Mouse (Mus musculus) CD4-positive helper T cell, adult 2 months (primary cell): ENCODE data around the gene Dtx1.

ENCODE experiments used
- DNase-seq: peaks from one replicate; pipeline ENCODE4 v3.0.0-alpha.2; 2012; ENCODE audit warnings: low read depth, missing footprints, low spot score

The Dtx1 gene

GRCm38 (mm10) chr5:120711827-120712226, at the start of gene Dtx1:
Gene Dtx1 (minus strand): TSS chr5:120711927.
- no peak for DNase-seq

- no peak for DNase-seq
Measured at GRCm38 (mm10) chr5:120754215-120754614, 42.5 kb upstream of the Dtx1 start.

- DNase-seq = no peak
Measured at GRCm38 (mm10) chr5:120752786-120753185, 41.1 kb upstream of the Dtx1 start.

DNA sequence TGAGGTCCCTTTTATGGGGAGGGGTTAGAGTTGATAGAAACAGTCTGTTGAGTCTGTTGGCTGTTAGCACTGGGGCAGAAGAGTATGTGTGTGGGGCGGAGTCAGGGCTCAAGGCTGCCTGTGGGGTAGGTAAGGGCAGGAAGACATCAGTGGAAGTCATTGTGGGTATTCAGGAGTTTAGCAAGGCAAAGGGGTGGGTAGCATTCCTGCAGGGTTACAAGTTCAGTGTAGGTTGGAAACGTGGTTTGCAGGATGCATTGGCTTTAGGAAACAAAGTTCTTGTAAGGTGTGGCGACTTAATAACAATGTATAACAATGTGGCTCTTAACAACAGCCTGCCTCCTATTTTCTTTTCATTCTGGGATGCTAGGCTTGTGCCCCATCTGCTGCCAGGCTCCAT, 39.5 kb upstream of the Dtx1 start:
- DNase-seq = no peak

DNA sequence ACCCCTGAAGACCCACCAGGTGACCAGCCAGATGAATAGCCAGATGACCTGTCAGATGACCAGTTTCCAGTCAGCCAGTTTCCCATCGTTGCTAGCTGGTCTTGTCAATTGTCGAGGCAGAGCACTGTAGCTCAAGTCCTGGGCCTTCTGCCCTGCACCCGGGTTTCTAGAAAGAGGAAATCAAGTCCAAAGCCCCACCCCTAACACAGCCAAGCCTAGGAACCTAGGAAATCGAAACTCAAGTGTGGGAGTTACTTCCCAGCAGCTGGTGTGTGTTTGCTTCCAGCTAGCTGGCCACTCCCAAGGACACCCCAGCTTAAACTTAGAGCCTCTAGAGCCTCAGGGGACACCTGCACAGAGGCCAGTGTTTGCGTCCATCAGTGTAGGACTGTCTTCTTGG, 38.0 kb upstream of the Dtx1 start, which contains the start of gene Oas2:
TSS of gene Oas2 (minus strand) at position 166 of the 400 bp plus-strand sequence.
- DNase-seq = peak; percentile 26

DNA sequence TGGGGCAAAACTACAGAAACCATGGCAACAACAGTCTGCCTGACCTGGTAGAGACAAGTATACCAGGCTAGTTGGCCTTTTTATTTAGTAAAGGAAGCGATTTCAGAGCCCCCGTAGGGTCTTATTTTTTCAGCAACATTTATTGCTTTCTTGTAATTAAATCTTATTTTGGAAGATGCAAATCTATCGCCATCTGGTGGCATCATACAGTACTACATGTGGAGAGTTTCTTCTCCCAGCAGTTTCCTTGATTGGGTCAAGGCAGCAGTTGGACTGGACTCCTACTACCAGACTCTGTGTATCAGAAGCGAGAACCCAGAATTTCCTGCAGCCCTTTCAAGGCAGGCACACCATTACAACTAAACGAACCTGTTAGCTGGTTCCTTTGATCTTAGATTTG, 34.7 kb upstream of the Dtx1 start:
- DNase-seq = peak; percentile 64

DNA sequence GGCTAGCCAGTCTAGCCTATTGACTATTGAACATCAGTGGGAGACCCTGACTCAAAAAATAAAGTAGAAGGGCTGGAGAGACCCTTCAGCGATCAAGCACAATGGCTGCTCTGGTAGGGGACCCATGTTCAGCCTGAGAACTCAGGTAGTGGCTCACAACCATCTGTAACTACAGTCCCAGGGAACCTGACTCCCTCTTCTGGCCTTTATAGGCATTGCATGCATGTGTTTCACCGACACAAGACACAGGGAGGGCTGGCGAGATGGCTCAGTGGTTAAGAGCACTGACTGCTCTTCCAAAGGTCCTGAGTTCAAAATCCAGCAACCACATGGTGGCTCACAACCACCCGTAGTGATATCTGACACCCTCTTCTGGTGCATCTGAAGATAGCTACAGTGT, 30.4 kb upstream of the Dtx1 start:
- peak; percentile 75 for DNase-seq

DNA sequence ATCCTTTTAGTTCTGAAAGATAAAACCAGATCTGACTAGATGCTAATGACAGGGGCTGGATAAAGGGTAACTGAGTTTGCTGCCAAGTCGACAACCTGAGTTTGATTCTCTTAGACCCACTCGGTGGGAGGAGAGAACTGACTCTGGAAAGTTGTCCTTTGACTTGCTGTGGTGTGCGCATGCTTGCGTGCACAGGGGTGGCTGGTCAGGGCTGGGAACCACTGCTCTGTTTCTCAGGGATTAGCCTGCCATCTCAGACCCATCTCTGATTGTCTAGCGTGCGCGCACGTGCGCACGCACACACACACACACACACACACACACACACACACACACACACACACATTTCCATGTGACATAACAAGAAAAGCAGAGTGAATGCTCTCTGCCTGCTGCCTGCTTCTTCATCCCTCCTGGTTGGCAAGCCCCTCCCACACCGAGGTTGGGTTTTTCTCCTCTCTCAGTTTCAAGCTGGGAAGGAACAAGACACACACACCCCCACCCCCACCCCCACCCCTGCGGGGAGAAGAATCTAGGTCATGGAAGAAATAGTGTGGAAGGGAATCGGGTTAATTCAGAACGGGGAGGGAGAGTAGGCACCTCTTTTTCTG, 22.8 kb upstream of the Dtx1 start:
- no peak for DNase-seq

DNA sequence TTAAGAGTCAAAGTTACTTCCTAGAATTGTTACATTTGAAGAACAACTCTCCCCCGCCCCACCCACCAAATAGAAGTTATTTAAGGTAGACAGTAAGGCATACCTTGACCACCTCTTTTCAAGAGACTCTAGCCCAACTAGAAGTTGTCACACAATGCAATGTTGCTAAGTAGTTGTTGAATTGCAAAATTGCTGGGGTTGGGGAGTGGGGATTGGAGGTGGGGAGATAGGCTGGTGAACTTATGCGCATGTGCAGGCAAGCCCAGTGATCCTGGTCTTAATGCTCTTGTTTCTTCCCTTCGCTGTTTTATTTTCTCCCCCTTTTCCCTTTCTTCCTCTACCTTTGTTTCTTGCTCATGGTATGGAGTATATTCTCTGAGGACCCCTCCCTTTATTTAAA, 22.0 kb upstream of the Dtx1 start:
- DNase-seq = no peak

- DNase-seq = no peak
Measured at GRCm38 (mm10) chr5:120732740-120733139, 21.0 kb upstream of the Dtx1 start.

GRCm38 (mm10) chr5:120729319-120729718, 17.6 kb upstream of the Dtx1 start:
- DNase-seq = no peak

DNA sequence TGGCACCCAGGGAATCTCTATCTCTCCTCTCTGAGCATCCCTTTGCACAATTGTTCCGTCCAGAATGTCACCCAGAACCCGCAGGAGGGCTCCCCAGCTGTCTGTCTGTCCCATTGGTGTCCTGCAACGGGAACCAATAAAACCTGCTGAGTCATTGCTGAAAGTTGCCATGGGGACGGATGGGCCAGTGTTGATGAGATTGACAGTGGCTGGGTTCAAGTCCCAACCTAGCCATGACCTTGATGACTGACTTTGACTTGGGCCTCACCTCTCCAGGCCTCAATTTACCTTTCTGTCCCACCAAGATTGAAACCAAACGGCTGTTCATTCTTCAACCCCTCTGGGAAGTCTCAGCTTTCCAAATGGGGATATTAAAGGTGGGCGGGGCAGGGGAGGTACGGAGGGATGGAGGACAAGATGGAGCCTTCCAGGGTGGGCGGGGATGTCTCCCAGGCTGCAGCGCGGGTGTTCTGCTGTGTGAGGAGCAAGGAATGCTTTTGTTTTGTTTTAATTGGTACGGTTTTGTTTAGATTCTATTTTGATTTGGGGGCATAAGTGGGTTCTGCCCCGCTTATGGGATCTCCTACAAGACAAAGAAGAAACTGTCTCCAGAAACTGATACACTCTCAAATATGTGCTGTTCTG, 14.2 kb upstream of the Dtx1 start:
- no peak for DNase-seq

DNA sequence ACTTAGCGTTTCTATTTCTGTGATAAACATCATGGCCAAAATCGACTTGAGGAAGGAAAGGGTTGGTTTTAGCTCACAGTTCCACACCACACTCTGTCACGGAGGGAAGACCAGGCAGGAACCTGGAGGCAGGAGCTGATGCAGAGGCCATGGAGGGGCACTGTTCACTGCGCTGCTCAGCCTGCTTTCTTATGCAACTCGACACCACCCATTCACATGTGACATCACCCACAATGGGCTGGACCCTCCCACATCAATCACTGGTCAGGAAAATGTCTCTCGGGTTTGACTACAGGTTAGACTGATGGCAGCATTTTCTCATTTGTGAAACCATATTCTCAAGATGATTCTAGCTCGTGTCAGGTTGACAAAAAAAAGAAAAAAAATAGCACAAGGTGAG, 9.3 kb upstream of the Dtx1 start:
- DNase-seq = no peak

GRCm38 (mm10) chr5:120718600-120719378, 7.1 kb upstream of the Dtx1 start:
- DNase-seq = no peak

DNA sequence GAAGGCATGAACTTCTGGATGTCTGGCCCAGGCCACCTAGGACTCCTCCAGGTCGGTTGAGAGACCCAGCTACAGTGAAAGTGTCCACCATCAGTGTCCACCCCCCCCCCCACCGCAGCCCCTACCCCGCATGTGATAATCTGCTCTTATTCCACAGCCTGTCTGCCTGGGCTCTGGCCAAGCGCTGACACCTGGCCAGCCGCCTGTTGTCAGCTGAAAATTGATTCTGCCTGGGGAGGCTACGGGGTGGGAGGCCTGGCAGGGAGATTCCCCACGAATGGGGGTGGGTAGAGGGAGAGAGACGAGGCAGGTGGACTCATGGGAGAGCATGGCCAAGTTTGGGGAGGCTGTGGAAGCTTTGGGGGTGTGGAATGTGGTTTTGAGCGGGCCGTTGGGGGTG, 5.4 kb upstream of the Dtx1 start:
- DNase-seq = no peak

- peak; percentile 87 for DNase-seq
Measured at GRCm38 (mm10) chr5:120714314-120714713, 2.6 kb upstream of the Dtx1 start.

DNA sequence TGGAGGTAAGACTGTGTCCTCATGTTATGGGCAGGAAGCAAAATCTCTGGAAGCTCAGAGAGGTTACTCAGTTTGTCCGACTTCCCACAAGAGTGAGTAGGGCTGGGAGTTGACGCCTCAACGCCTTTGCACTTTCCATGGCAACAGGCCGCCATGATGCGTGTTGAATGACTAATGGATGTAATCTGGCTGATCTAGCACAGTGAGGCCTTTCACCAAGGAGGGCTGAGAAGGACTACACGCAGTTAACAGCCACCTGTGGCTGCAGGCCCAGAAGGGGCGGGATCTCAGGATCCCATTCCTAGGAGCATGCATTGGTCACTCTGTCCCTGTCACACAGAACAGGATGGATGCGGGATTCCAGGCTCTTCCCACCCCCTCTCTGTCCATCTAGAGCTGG, 994 bp upstream of the Dtx1 start:
- no peak for DNase-seq

DNA sequence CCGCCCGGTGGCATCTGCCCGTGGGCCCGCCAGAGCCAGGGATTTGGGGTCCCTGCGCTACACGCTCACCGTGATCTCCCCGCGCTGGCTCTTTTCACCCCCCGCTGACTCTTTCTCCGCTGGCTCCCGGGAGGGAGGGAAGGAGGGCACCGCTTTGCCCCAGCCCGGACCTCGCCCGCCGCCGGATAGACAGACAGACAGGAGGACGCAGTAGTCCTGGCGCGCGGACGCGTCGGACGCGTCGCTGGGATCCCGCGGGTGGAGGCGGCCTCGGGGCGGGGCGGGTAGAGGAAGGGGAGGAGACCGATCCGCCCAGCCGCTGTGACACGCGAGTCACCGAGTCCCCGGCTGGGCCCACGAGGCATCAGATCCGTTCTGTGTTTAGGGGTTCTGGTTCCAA, 311 bp downstream of the Dtx1 start:
- DNase-seq = peak; percentile 89

DNA sequence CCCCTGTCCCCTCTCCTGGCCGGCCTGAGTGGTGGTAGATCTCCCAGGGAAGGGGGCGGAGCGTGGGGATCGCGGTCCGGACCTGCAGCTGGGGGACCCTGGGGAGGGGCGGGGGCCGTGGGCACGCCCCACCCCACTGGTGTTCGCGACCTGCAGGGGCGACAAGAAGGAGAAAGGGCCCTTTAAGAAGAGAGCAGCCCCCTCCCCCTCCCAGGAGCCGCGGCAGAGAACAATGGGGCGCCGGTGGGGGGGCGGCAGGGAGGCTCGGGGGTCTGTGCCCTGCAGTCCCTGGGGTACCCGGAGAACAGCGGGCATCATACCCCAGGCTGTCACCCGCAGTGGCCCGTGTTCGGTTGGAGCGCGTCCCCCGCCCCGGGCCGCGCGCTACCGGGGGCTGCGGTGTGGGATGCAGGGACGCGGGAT, 890 bp downstream of the Dtx1 start:
- no peak for DNase-seq

- no peak for DNase-seq
Measured at GRCm38 (mm10) chr5:120710161-120710825, 1.4 kb downstream of the Dtx1 start.

- no peak for DNase-seq
Measured at GRCm38 (mm10) chr5:120706976-120707375, 4.8 kb downstream of the Dtx1 start.

DNA sequence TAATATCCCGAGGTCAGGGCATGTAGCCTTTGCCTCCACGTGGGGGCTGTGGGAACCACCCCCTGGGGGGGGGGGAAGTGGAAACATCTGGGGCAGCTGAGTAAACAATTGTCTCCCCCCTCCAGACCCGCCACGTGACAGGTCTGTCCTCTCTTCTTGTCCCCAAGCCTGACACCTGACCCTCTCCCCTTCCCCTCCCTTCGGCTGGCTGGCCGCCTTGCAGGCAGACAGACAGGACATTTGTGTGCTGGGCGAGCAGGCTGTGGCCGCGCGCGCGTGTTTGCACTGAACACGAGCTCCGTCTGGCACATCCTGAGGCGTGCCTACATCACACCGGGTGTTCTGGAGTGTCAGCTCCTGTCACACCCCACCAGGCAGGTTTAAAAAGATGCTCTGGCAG, 5.2 kb downstream of the Dtx1 start:
- DNase-seq = no peak
